Mouse (Mus musculus) neural tube, embryonic 13.5 days (tissue): ENCODE results near the gene Dip2b. TPM values are rescaled to one million over a fixed set of nuclear protein-coding genes. Genes with fewer than 3 reads are reported as not detected.

ENCODE experiments used
- ATAC-seq: fragments of 200-750 bp; cut with Nextera tagmentation; 2 replicates; pipeline ENCODE4 v1.8.0; 2017; ENCODE audit warnings: low read depth, mild to moderate bottlenecking, moderate TSS enrichment, moderate library complexity
- H3K27ac ChIP-seq: fragments of 300-500 bp; sonication (generic); replicated peaks from 2 replicates; pipeline ENCODE4 v1.5.1; 2015; ENCODE audit warnings: moderate library complexity, mild to moderate bottlenecking, inconsistent platforms
- H3K27me3 ChIP-seq: fragments of 300-500 bp; sonication (generic); 2 replicates; pipeline ENCODE4 v1.6.1; 2015; ENCODE audit warnings: mild to moderate bottlenecking, inconsistent platforms
- H3K36me3 ChIP-seq: fragments of 300-500 bp; sonication (generic); 2 replicates; pipeline ENCODE4 v1.6.1; 2015; ENCODE audit warnings: mild to moderate bottlenecking, inconsistent platforms
- H3K4me1 ChIP-seq: fragments of 300-500 bp; sonication (generic); replicated peaks from 2 replicates; pipeline ENCODE4 v1.6.1; 2015; ENCODE audit warnings: inconsistent platforms
- H3K4me2 ChIP-seq: fragments of 300-500 bp; sonication (generic); 2 replicates; pipeline ENCODE4 v1.6.1; 2015; ENCODE audit warnings: inconsistent platforms, mild to moderate bottlenecking, moderate library complexity
- H3K4me3 ChIP-seq: fragments of 300-500 bp; sonication (generic); 2 replicates; pipeline ENCODE4 v1.5.1; 2015; ENCODE audit warnings: mild to moderate bottlenecking, inconsistent platforms
- H3K9ac ChIP-seq: fragments of 300-500 bp; sonication (generic); 2 replicates; pipeline ENCODE4 v1.6.1; 2015; ENCODE audit warnings: moderate library complexity, mild to moderate bottlenecking, inconsistent platforms
- H3K9me3 ChIP-seq: fragments of 300-500 bp; sonication (generic); 2 replicates; pipeline ENCODE4 v1.6.1; 2016; ENCODE audit warnings: inconsistent platforms
- WGBS: fragments of 180-500 bp; shearing (Covaris S2); methylation state at CpG from one replicate; pipeline ENCODE4 v1.1.7; 2015; 5-methylcytosine and 5-hydroxymethylcytosine counted together
- polyA plus RNA-seq: library from polyadenylated mRNA; unstranded; fragments of >200 nt; fragmentation: Nextera tagmentation; extraction: Ambion mirVana; gene quantifications from 2 replicates; pipeline ENCODE4 v1.2.1, GENCODE M21; 2015

Dip2b gene
- polyA plus RNA-seq, 1 experiment from 2014 or later = 18.5 TPM

- Histone ChIP-seq H3K4me3 (no peak overlapping the region), H3K9me3 (0 out of 2 replicates have a peak, but pooled peaks cover 5% of the 10 kb centered on the region), H3K27me3 (no peaks in the 10 kb centered on the region), H3K9ac (no peak overlapping the region), H3K4me1 (no peaks in the 10 kb centered on the region), H3K4me2 (no peak overlapping the region), H3K27ac (no peak overlapping the region), H3K36me3 (peaks cover 38% of the 10 kb centered on the region)
- 91% methylated on average over 1 of the region's 1 CpGs for WGBS
- ATAC-seq = no peak
Measured at GRCm38 (mm10) chr15:100219396-100219795, 180.9 kb downstream of the Dip2b start.

- Histone ChIP-seq H3K9me3 (0 out of 2 replicates have a peak, but pooled peaks cover 5% of the 10 kb centered on the region), H3K27me3 (no peaks in the 10 kb centered on the region), H3K27ac (no peak overlapping the region), H3K4me2 (no peak overlapping the region), H3K4me3 (no peak overlapping the region), H3K9ac (no peak overlapping the region), H3K36me3 (peaks cover 27% of the 10 kb centered on the region), H3K4me1 (no peaks in the 10 kb centered on the region)
- 91% methylated on average over 7 of the region's 7 CpGs for WGBS
- no peak for ATAC-seq
Measured at GRCm38 (mm10) chr15:100220916-100221315, 182.5 kb downstream of the Dip2b start.

- H3K4me3 ChIP-seq = no peak overlapping the region
- ATAC-seq = no peak
- 0 out of 2 replicates have a peak, but pooled peaks cover 5% of the 10 kb centered on the region for H3K9me3 ChIP-seq
- 95% methylated on average over 4 of the region's 4 CpGs for WGBS
- no peak overlapping the region for H3K9ac ChIP-seq
- no peak overlapping the region for H3K27ac ChIP-seq
- H3K27me3 ChIP-seq = no peaks in the 10 kb centered on the region
- H3K36me3 ChIP-seq = 0 out of 2 replicates have a peak, but pooled peaks cover 5% of the 10 kb centered on the region
- peaks cover 27% of the 10 kb centered on the region for H3K4me1 ChIP-seq
- no peak overlapping the region for H3K4me2 ChIP-seq
Measured at GRCm38 (mm10) chr15:100225381-100225780, 186.9 kb downstream of the Dip2b start.

GRCm38 (mm10) chr15:100225891-100226290 lies 187.4 kb downstream of the Dip2b start:
- Histone ChIP-seq H3K36me3 (0 out of 2 replicates have a peak, but pooled peaks cover 5% of the 10 kb centered on the region), H3K27ac (no peak overlapping the region), H3K27me3 (no peaks in the 10 kb centered on the region), H3K4me2 (no peak overlapping the region), H3K4me3 (no peak overlapping the region), H3K4me1 (peaks cover 31% of the 10 kb centered on the region), H3K9ac (no peak overlapping the region), H3K9me3 (0 out of 2 replicates have a peak, but pooled peaks cover 5% of the 10 kb centered on the region)
- ATAC-seq = no peak
- 95% methylated on average over 1 of the region's 1 CpGs for whole genome bisulfite sequencing

GRCm38 (mm10) chr15:100227031-100227662 lies 188.7 kb downstream of the Dip2b start:
- Histone ChIP-seq H3K27me3 (no peaks in the 10 kb centered on the region), H3K9ac (peak overlapping the region; percentile 100), H3K9me3 (0 out of 2 replicates have a peak, but pooled peaks cover 5% of the 10 kb centered on the region), H3K4me2 (peak overlapping the region; percentile 87), H3K4me1 (peaks cover 35% of the 10 kb centered on the region), H3K36me3 (0 out of 2 replicates have a peak, but pooled peaks cover 5% of the 10 kb centered on the region), H3K27ac (peak overlapping the region; percentile 100), H3K4me3 (peak overlapping the region; percentile 81)
- 5% methylated on average over 17 of the region's 17 CpGs for WGBS
- peak; percentile 53 for ATAC-seq

- H3K27ac ChIP-seq = peak within 1 kb of the TSS; percentile 100
- peak; percentile 88 for ATAC-seq
- H3K9ac ChIP-seq = peak within 1 kb of the TSS; percentile 100
- 0 out of 2 replicates have a peak, but pooled peaks cover 5% of the 10 kb centered on the region for H3K36me3 ChIP-seq
- H3K27me3 ChIP-seq = no peaks in the 10 kb centered on the region
- WGBS = under 1% methylated on average over 76 of the region's 133 CpGs
- H3K4me2 ChIP-seq = peak within 1 kb of the TSS; percentile 87
- 0 out of 2 replicates have a peak, but pooled peaks cover 5% of the 10 kb centered on the region for H3K9me3 ChIP-seq
- H3K4me1 ChIP-seq = peaks cover 35% of the 10 kb centered on the region
- H3K4me3 ChIP-seq = peak within 1 kb of the TSS; percentile 81
Measured at GRCm38 (mm10) chr15:100227663-100228534, 189.4 kb downstream of the Dip2b start, which contains the start of gene Atf1. Atf1 (plus strand) TSS chr15:100227819.

GRCm38 (mm10) chr15:100228535-100229336 lies 190.3 kb downstream of the Dip2b start:
- H3K9me3 ChIP-seq = no peaks in the 10 kb centered on the region
- peak overlapping the region; percentile 81 for H3K4me3 ChIP-seq
- peak; percentile 16; the same call in 1 of the 2 replicates for ATAC-seq
- peak overlapping the region; percentile 100 for H3K27ac ChIP-seq
- peak overlapping the region; percentile 100 for H3K9ac ChIP-seq
- H3K27me3 ChIP-seq = no peaks in the 10 kb centered on the region
- peaks cover 14% of the 10 kb centered on the region for H3K36me3 ChIP-seq
- H3K4me2 ChIP-seq = peak overlapping the region; percentile 87
- 17% methylated on average over 16 of the region's 16 CpGs for WGBS
- H3K4me1 ChIP-seq = peaks cover 35% of the 10 kb centered on the region

GRCm38 (mm10) chr15:100230655-100231054 lies 192.2 kb downstream of the Dip2b start:
- no peaks in the 10 kb centered on the region for H3K9me3 ChIP-seq
- peaks cover 21% of the 10 kb centered on the region for H3K36me3 ChIP-seq
- H3K4me1 ChIP-seq = peaks cover 35% of the 10 kb centered on the region
- no peak overlapping the region for H3K9ac ChIP-seq
- H3K4me2 ChIP-seq = no peak overlapping the region
- ATAC-seq = no peak
- WGBS = 77% methylated on average over 1 of the region's 1 CpGs
- no peak overlapping the region for H3K27ac ChIP-seq
- H3K4me3 ChIP-seq = no peak overlapping the region
- H3K27me3 ChIP-seq = no peaks in the 10 kb centered on the region

GRCm38 (mm10) chr15:100231616-100232525 lies 193.4 kb downstream of the Dip2b start:
- H3K9ac ChIP-seq = no peak overlapping the region
- no peak overlapping the region for H3K4me3 ChIP-seq
- H3K4me2 ChIP-seq = no peak overlapping the region
- no peaks in the 10 kb centered on the region for H3K27me3 ChIP-seq
- 77% methylated on average over 14 of the region's 14 CpGs for WGBS
- no peak overlapping the region for H3K27ac ChIP-seq
- H3K36me3 ChIP-seq = peaks cover 31% of the 10 kb centered on the region
- H3K4me1 ChIP-seq = peaks cover 28% of the 10 kb centered on the region
- no peak for ATAC-seq
- no peaks in the 10 kb centered on the region for H3K9me3 ChIP-seq

- Histone ChIP-seq H3K4me1 (peaks cover 8% of the 10 kb centered on the region; the same call in 1 of the 2 replicates), H3K36me3 (peaks cover 60% of the 10 kb centered on the region), H3K27ac (no peak overlapping the region), H3K9ac (no peak overlapping the region), H3K4me3 (no peak overlapping the region), H3K4me2 (no peak overlapping the region), H3K27me3 (no peaks in the 10 kb centered on the region), H3K9me3 (no peaks in the 10 kb centered on the region)
- ATAC-seq = no peak
- WGBS = 91% methylated on average over 12 of the region's 12 CpGs
Measured at GRCm38 (mm10) chr15:100235208-100235965, 196.9 kb downstream of the Dip2b start.
